Mouse (Mus musculus) heart, embryonic 13.5 days (tissue): ENCODE results near the gene Slc35a2. TPM values are rescaled to one million over a fixed set of nuclear protein-coding genes. Genes with fewer than 3 reads are reported as not detected.
"Not testable (repeated sequence)": the region's sequence is repeated elsewhere in the genome, so short reads cannot be mapped to it uniquely, and the experiment has no call there.

Experiments used
- ATAC-seq: fragments of 200-750 bp; cut with Nextera tagmentation; 2 replicates; pipeline ENCODE4 v1.8.0; 2017; ENCODE audit warnings: moderate TSS enrichment; ENCODE audit not compliant: insufficient number of reproducible peaks, low FRiP score, low TSS enrichment; ENCODE audit errors: extremely low read depth
- H3K27ac ChIP-seq: fragments of 300-500 bp; sonication (generic); replicated peaks from 2 replicates; pipeline ENCODE4 v1.5.1; 2015; ENCODE audit warnings: moderate library complexity, mild to moderate bottlenecking, inconsistent platforms
- H3K27me3 ChIP-seq: fragments of 300-500 bp; sonication (generic); replicated peaks from 2 replicates; pipeline ENCODE4 v1.6.1; 2015; ENCODE audit warnings: mild to moderate bottlenecking, inconsistent platforms
- H3K36me3 ChIP-seq: fragments of 300-500 bp; sonication (generic); 2 replicates; pipeline ENCODE4 v1.6.1; 2015; ENCODE audit warnings: mild to moderate bottlenecking, inconsistent platforms
- H3K4me1 ChIP-seq: fragments of 300-500 bp; sonication (generic); 2 replicates; pipeline ENCODE4 v1.6.1; 2015; ENCODE audit warnings: inconsistent platforms
- H3K4me2 ChIP-seq: fragments of 300-500 bp; sonication (generic); 2 replicates; pipeline ENCODE4 v1.6.1; 2015; ENCODE audit warnings: inconsistent platforms, mild to moderate bottlenecking, moderate library complexity
- H3K4me3 ChIP-seq: fragments of 300-500 bp; sonication (generic); 2 replicates; pipeline ENCODE4 v1.5.1; 2015; ENCODE audit warnings: moderate library complexity, mild to moderate bottlenecking, inconsistent platforms
- H3K9ac ChIP-seq: fragments of 300-500 bp; sonication (generic); 2 replicates; pipeline ENCODE4 v1.6.1; 2015; ENCODE audit warnings: inconsistent platforms, mild to moderate bottlenecking, moderate library complexity
- H3K9me3 ChIP-seq: fragments of 300-500 bp; sonication (generic); 2 replicates; pipeline ENCODE4 v1.6.1; 2016; ENCODE audit warnings: inconsistent platforms
- WGBS: fragments of 180-500 bp; shearing (Covaris S2); methylation state at CpG from one replicate; pipeline ENCODE4 v1.1.7; 2015; ENCODE audit warnings: mixed read lengths; 5-methylcytosine and 5-hydroxymethylcytosine counted together
- polyA plus RNA-seq: library from polyadenylated mRNA; unstranded; fragments of >200 nt; fragmentation: Nextera tagmentation; extraction: Ambion mirVana; gene quantifications from 2 replicates; pipeline ENCODE4 v1.2.1, GENCODE M21; 2015

Slc35a2 gene
- polyA plus RNA-seq, 1 experiment from 2014 or later: 24.1 TPM

GRCm38 (mm10) chrX:7909242-7909641, 25.4 kb downstream of the Slc35a2 start, which contains the start of gene Gm10490:
Gene Gm10490, plus strand, starts transcription at chrX:7909542.
- H3K27me3 ChIP-seq, H3K9me3 ChIP-seq, H3K4me2 ChIP-seq, H3K4me3 ChIP-seq, H3K27ac ChIP-seq, H3K4me1 ChIP-seq, ATAC-seq, H3K9ac ChIP-seq: not testable (repeated sequence)
- 78% methylated on average over 4 of the region's 4 CpGs for WGBS
- H3K36me3 ChIP-seq: peaks cover 12% of the 10 kb centered on the region

GRCm38 (mm10) chrX:7910473-7910872, 26.6 kb downstream of the Slc35a2 start:
- Histone ChIP-seq H3K4me1 (no peaks in the 10 kb centered on the region), H3K4me3 (no peak overlapping the region), H3K4me2 (no peak overlapping the region), H3K9me3 (no peaks in the 10 kb centered on the region), H3K27me3 (no peaks in the 10 kb centered on the region), H3K27ac (no peak overlapping the region), H3K9ac (no peak overlapping the region), H3K36me3 (peaks cover 12% of the 10 kb centered on the region)
- ATAC-seq: no peak
- WGBS: 59% methylated on average over 6 of the region's 6 CpGs

- not testable (repeated sequence) for H3K27ac ChIP-seq, H3K4me2 ChIP-seq, H3K9ac ChIP-seq, H3K4me3 ChIP-seq, ATAC-seq, H3K4me1 ChIP-seq, H3K9me3 ChIP-seq, H3K36me3 ChIP-seq
- WGBS: 8% methylated on average over 3 of the region's 3 CpGs
- peaks cover 25% of the 10 kb centered on the region for H3K27me3 ChIP-seq
Measured at GRCm38 (mm10) chrX:7915669-7916068, 31.8 kb downstream of the Slc35a2 start.

GRCm38 (mm10) chrX:7917960-7918359, 34.1 kb downstream of the Slc35a2 start:
- not testable (repeated sequence) for H3K36me3 ChIP-seq, H3K9ac ChIP-seq, H3K27ac ChIP-seq, H3K4me2 ChIP-seq, H3K4me3 ChIP-seq, ATAC-seq, H3K9me3 ChIP-seq
- 65% methylated on average over 6 of the region's 6 CpGs for WGBS
- Histone ChIP-seq H3K27me3 (peaks cover 48% of the 10 kb centered on the region), H3K4me1 (0 out of 2 replicates have a peak, but pooled peaks cover 11% of the 10 kb centered on the region)

GRCm38 (mm10) chrX:7919601-7920383, 36.0 kb downstream of the Slc35a2 start, which contains the start of gene Pcsk1n:
Gene Pcsk1n, plus strand, starts transcription at chrX:7919822.
- peak within 1 kb of the TSS; percentile 31; the same call in 1 of the 2 replicates for H3K4me3 ChIP-seq

GRCm38 (mm10) chrX:7922032-7922431, 38.2 kb downstream of the Slc35a2 start:
- H3K36me3 ChIP-seq: no peaks in the 10 kb centered on the region
- 0 out of 2 replicates have a peak, but pooled peaks cover 11% of the 10 kb centered on the region for H3K4me1 ChIP-seq
- H3K4me3 ChIP-seq: peak overlapping the region; percentile 40
- ATAC-seq: no peak
- no peaks in the 10 kb centered on the region for H3K9me3 ChIP-seq
- H3K27ac ChIP-seq: no peak overlapping the region
- peaks cover 87% of the 10 kb centered on the region for H3K27me3 ChIP-seq
- 5% methylated on average over 32 of the region's 48 CpGs for WGBS
- H3K9ac ChIP-seq: no peak overlapping the region
- peak overlapping the region; percentile 62 for H3K4me2 ChIP-seq

More at GRCm38 (mm10) chrX:7919601-7920383, 36.0 kb downstream of the Slc35a2 start, which contains the start of gene Pcsk1n:
- ATAC-seq: no peak
- Histone ChIP-seq H3K9me3 (no peaks in the 10 kb centered on the region), H3K4me2 (peak within 1 kb of the TSS; percentile 55), H3K27me3 (peaks cover 66% of the 10 kb centered on the region), H3K4me1 (0 out of 2 replicates have a peak, but pooled peaks cover 11% of the 10 kb centered on the region), H3K9ac (no peak within 1 kb of the TSS), H3K27ac (no peak within 1 kb of the TSS), H3K36me3 (no peaks in the 10 kb centered on the region)
- WGBS: 6% methylated on average over 23 of the region's 40 CpGs

GRCm38 (mm10) chrX:7926266-7926665, 42.4 kb downstream of the Slc35a2 start:
- peaks cover 13% of the 10 kb centered on the region for H3K36me3 ChIP-seq
- no peaks in the 10 kb centered on the region for H3K9me3 ChIP-seq
- no peak for ATAC-seq
- WGBS: 57% methylated on average over 6 of the region's 6 CpGs
- H3K4me1 ChIP-seq: 0 out of 2 replicates have a peak, but pooled peaks cover 11% of the 10 kb centered on the region
- H3K4me2 ChIP-seq: no peak overlapping the region
- H3K27ac ChIP-seq: no peak overlapping the region
- peaks cover 84% of the 10 kb centered on the region for H3K27me3 ChIP-seq
- H3K4me3 ChIP-seq: no peak overlapping the region
- H3K9ac ChIP-seq: no peak overlapping the region

- Histone ChIP-seq H3K27me3 (peaks cover 76% of the 10 kb centered on the region), H3K4me3 (0 out of 2 replicates have a peak overlapping the region, but pooled peaks have one; percentile 14), H3K9me3 (no peaks in the 10 kb centered on the region), H3K27ac (no peak overlapping the region), H3K36me3 (peaks cover 22% of the 10 kb centered on the region), H3K4me2 (peak overlapping the region; percentile 31), H3K4me1 (0 out of 2 replicates have a peak, but pooled peaks cover 8% of the 10 kb centered on the region), H3K9ac (no peak overlapping the region)
- WGBS: 19% methylated on average over 10 of the region's 10 CpGs
- ATAC-seq: no peak
Measured at GRCm38 (mm10) chrX:7927116-7927515, 43.3 kb downstream of the Slc35a2 start.

- H3K4me1 ChIP-seq: no peaks in the 10 kb centered on the region
- H3K4me3 ChIP-seq: peak within 1 kb of the TSS; percentile 14
- no peak within 1 kb of the TSS for H3K9ac ChIP-seq
- 14% methylated on average over 17 of the region's 19 CpGs for WGBS
- no peak within 1 kb of the TSS for H3K27ac ChIP-seq
- peaks cover 32% of the 10 kb centered on the region for H3K36me3 ChIP-seq
- no peaks in the 10 kb centered on the region for H3K9me3 ChIP-seq
- peak within 1 kb of the TSS; percentile 31 for H3K4me2 ChIP-seq
- H3K27me3 ChIP-seq: peaks cover 63% of the 10 kb centered on the region
- no peak for ATAC-seq
Measured at GRCm38 (mm10) chrX:7928270-7928790, 44.5 kb downstream of the Slc35a2 start, which contains the start of gene Eras. Gene Eras, minus strand, starts transcription at chrX:7928607.

- Histone ChIP-seq H3K27ac (no peak overlapping the region), H3K27me3 (no peaks in the 10 kb centered on the region), H3K4me1 (no peaks in the 10 kb centered on the region), H3K4me3 (no peak overlapping the region), H3K4me2 (no peak overlapping the region), H3K9ac (no peak overlapping the region), H3K36me3 (peaks cover 66% of the 10 kb centered on the region), H3K9me3 (no peaks in the 10 kb centered on the region)
- no peak for ATAC-seq
- WGBS: 47% methylated on average over 11 of the region's 11 CpGs
Measured at GRCm38 (mm10) chrX:7936874-7937273, 53.0 kb downstream of the Slc35a2 start.

- ATAC-seq: no peak
- 94% methylated on average over 6 of the region's 6 CpGs for WGBS
- H3K36me3 ChIP-seq: peaks cover 62% of the 10 kb centered on the region
Measured at GRCm38 (mm10) chrX:7937667-7938066, 53.8 kb downstream of the Slc35a2 start.

More at GRCm38 (mm10) chrX:7937667-7938066, 53.8 kb downstream of the Slc35a2 start:
- Histone ChIP-seq H3K27ac (no peak overlapping the region), H3K4me2 (no peak overlapping the region), H3K27me3 (no peaks in the 10 kb centered on the region), H3K4me3 (no peak overlapping the region), H3K9me3 (no peaks in the 10 kb centered on the region), H3K4me1 (no peaks in the 10 kb centered on the region), H3K9ac (no peak overlapping the region)
